Mouse (Mus musculus): Measurements from ENCODE around the gene Adamts10.

DNA sequence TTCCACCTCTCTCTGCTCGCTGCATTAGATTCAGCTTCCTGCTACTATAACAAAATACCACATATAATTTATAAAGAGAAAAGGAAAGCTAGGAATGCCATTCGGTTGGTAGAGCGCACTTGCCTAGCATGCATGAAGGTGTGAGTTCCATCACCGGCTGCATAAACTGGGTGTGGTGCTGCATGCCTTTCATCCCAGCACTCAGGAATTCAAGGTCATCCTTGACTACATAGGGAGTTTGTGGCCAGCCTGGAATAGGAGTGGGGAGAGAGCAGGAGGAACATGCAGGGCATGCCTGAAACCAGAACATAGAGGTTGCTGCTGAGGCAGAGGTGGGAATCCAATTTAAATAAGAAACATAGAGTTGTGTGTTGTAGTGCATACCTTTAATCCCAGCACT lies 60.1 kb downstream of the Adamts10 start:
- TF ChIP-seq POLR2A (IDR thresholded peaks at IDR 0.05; ENCODE audit: borderline replicate concordance, low read depth, low read length) (no peak), CTCF (IDR thresholded peaks at IDR 0.05; ENCODE audit: low read depth, low read length) (no peak)

All from bone marrow macrophage, adult 2 months (primary cell).